Mouse (Mus musculus): ENCODE measurements at regions not wholly inside any gene's neighbourhood (a gene's known extent, or its start where the extent isn't known, plus 50 kb on each side); places are given as distances from the start of the nearest gene placed in this dataset.

DNA sequence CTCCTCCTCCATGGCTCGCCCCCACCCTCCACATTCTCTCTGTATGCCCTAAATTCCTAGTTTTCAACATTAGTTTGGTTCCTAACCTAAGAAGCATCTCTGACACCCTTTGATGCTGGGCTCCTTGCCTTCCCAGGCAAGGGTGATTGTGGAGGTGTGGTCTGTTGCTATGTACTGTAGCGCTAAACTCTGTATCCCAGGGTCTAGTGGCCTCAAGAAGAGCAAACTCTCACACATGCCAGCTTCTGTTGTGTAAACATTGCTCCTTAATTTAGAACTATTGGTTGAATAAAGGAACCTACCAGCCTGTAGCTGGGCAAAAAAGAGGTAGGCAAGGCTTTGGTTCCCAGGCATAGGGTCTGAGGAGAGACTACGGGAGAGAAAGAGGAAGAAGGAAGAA lies 140.6 kb downstream of the Kcnk1 start:
- Histone ChIP-seq H3K9me3 (replicated peaks) (0 out of 2 replicates have a peak, but pooled peaks cover 6% of the 10 kb centered on the region), H3K4me1 (0 out of 2 replicates have a peak, but pooled peaks cover 5% of the 10 kb centered on the region), H3K27me3 (replicated peaks) (peaks cover 31% of the 10 kb centered on the region), H3K27ac (no peak overlapping the region), H3K4me2 (no peak overlapping the region), H3K36me3 (no peaks in the 10 kb centered on the region), H3K9ac (no peak overlapping the region), H3K4me3 (no peak overlapping the region)
- WGBS (ENCODE audit: insufficient replicate concordance) = 49% methylated on average over 3 of the region's 3 CpGs
- ATAC-seq = no peak

DNA sequence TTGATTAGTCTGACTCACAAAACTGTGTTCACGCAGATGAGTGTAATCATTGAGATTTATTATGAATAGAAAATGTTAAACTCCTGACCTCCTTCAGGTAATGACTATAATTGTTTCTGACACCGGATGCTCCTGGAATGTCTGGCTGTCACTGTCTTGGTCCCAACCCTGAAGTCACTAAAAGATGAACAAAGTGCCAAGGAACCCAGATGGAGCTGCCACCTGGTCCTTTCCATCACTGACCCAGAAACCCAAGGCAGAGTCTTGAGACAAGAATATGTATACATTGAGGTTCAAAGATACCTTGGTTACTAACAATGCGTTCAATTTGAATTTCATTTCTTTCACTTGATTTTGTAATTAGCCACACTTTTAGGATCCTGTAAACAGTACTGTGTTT lies 142.0 kb downstream of the Kcnk1 start:
- 76% methylated on average over 3 of the region's 3 CpGs for WGBS (ENCODE audit: insufficient replicate concordance)

DNA sequence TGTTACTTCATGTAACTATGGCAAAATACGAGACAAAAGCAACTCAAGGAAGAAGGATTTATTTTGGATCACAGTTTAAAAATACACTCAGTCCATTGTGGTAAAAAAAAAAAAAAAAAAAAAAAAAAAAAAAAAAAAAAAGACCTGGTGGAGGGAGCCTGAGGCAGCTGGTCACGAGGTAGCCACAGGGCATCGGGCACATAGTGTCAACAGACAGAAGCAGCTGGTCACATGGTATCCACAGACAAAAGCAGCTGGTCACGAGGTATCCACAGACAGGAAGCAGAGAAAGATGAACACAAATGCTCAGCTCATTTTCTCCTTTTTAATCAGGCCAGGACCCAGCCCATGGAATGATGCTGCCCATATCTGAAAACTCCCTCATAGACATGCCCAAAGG lies 142.5 kb downstream of the Kcnk1 start:
- no peak overlapping the region for H3K4me2 ChIP-seq
- no peak for ATAC-seq
- H3K9me3 ChIP-seq (replicated peaks) = 0 out of 2 replicates have a peak, but pooled peaks cover 6% of the 10 kb centered on the region
- H3K27me3 ChIP-seq (replicated peaks) = peaks cover 49% of the 10 kb centered on the region
- no peak overlapping the region for H3K9ac ChIP-seq
- no peak overlapping the region for H3K4me3 ChIP-seq
- 0 out of 2 replicates have a peak, but pooled peaks cover 5% of the 10 kb centered on the region for H3K4me1 ChIP-seq
- WGBS (ENCODE audit: insufficient replicate concordance) = 53% methylated on average over 4 of the region's 4 CpGs
- H3K27ac ChIP-seq = no peak overlapping the region
- no peaks in the 10 kb centered on the region for H3K36me3 ChIP-seq

More for the DNA sequence above, 142.0 kb downstream of the Kcnk1 start:
- Histone ChIP-seq H3K4me3 (no peak overlapping the region), H3K27me3 (replicated peaks) (peaks cover 44% of the 10 kb centered on the region), H3K9me3 (replicated peaks) (0 out of 2 replicates have a peak, but pooled peaks cover 6% of the 10 kb centered on the region), H3K36me3 (no peaks in the 10 kb centered on the region), H3K4me2 (no peak overlapping the region), H3K4me1 (0 out of 2 replicates have a peak, but pooled peaks cover 5% of the 10 kb centered on the region), H3K27ac (no peak overlapping the region), H3K9ac (no peak overlapping the region)
- ATAC-seq = no peak

DNA sequence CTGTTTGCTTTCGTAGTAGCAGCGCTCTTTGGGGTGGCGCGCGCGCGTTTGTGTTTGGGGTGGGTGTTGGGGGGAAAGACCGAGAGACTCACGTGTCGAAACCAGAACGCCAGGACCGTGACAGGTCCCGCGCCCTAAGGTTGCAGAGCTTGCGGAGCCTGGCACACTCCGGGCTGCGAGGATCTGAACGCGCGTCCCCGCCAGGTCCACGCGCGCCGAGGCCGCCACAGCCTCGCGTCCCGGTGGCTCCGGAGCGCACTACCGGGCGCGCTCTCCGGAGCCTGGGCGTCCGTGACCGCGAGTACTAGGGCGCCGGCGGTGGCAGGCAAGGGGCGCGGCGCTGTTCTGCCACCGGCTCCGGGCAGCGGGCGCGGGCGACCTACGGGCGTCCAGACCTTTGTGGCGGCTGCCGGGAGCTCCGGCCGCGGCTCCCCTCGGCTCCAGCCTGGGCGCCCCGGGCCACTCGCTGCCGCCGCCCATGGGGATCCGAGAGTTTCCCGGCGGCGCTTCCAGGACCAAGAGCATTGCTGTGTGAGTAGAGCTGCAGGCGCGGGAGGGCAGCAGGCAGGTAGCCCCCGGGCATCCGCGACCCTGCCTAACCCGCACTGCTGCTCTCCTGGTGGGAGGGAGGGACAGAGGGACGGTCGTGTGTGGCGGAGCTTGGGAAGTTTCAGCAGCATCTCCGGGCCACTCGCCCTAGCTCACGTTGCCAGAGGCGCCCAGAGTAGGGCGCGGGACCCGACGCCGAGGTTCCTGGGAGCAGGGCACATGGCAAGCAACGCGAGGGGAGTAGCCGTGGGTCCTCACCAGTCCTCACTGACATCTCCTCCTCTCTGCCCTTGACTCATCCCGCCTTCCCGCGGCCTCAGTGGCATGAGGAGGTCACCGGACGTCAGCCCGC lies 143.9 kb downstream of the Kcnk1 start:
- Histone ChIP-seq H3K27me3 (replicated peaks) (peaks cover 53% of the 10 kb centered on the region), H3K4me2 (peak overlapping the region; percentile 65), H3K36me3 (no peaks in the 10 kb centered on the region), H3K27ac (no peak overlapping the region), H3K4me3 (peak overlapping the region; percentile 41), H3K4me1 (0 out of 2 replicates have a peak, but pooled peaks cover 5% of the 10 kb centered on the region), H3K9ac (no peak overlapping the region), H3K9me3 (replicated peaks) (no peaks in the 10 kb centered on the region)
- ATAC-seq = no peak
- WGBS (ENCODE audit: insufficient replicate concordance) = 3% methylated on average over 94 of the region's 95 CpGs

DNA sequence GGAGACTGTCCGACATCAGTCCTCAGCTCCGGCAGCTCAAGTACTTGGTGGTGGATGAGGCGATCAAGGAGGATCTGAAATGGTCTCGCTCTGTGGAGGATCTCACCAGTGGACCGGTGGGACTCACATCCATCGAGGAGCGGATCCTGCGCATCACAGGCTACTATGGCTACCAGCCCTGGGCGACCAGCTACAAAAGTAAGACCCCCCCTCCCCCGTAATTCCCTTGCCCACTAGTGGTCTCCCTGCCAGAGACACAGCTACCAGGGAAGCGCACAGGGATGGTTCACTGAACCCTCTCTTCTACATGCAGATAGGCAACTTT lies 144.5 kb downstream of the Kcnk1 start:
- Histone ChIP-seq H3K4me1 (0 out of 2 replicates have a peak, but pooled peaks cover 5% of the 10 kb centered on the region), H3K36me3 (no peaks in the 10 kb centered on the region), H3K9me3 (replicated peaks) (no peaks in the 10 kb centered on the region), H3K4me3 (no peak overlapping the region), H3K27ac (no peak overlapping the region), H3K27me3 (replicated peaks) (peaks cover 53% of the 10 kb centered on the region), H3K4me2 (peak overlapping the region; percentile 65), H3K9ac (no peak overlapping the region)
- WGBS (ENCODE audit: insufficient replicate concordance) = 20% methylated on average over 11 of the region's 11 CpGs
- ATAC-seq = no peak

DNA sequence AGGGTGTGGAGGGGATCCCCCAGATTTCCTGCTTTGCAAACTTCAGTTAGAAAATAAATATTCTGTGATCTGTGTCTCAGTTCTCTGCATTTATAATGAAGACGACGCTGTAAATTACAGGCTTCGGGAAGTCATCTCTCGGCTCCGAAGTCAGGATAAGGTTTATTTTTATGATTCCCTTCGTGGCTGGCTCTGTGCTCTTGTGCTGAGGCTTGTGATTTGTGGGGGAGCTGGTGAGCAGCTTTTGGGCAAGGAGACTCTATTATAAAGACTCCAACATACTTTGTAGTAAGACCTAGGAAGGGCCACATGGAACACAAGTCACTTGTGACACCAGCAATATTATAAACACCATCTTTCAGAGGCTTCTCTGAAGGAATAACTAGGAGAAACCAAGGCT lies 146.0 kb downstream of the Kcnk1 start:
- Histone ChIP-seq H3K27ac (no peak overlapping the region), H3K27me3 (replicated peaks) (peaks cover 53% of the 10 kb centered on the region), H3K4me3 (no peak overlapping the region), H3K4me1 (0 out of 2 replicates have a peak, but pooled peaks cover 5% of the 10 kb centered on the region), H3K36me3 (no peaks in the 10 kb centered on the region), H3K9ac (no peak overlapping the region), H3K4me2 (no peak overlapping the region), H3K9me3 (replicated peaks) (no peaks in the 10 kb centered on the region)
- no peak for ATAC-seq
- WGBS (ENCODE audit: insufficient replicate concordance) = 74% methylated on average over 6 of the region's 6 CpGs

DNA sequence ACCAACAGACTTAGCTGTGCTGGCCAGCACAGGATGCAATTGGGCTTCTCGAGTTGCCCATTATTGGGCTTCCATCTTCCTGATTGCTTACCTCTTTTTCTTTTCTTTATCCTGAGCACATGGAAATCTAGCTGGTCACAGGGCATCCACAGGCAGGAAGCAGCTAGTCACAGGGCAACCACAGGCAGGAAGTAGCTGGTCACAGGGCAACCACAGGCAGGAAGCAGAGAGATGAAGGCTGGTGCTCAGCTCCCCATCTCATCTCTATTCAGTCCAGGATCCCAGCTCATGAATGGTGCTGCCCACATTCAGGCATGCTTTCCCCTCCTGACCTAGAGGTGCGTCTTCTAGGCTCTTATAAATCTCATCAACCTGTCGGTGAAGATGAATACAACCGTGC lies 146.8 kb upstream of the Slc35f3 start:
- ATAC-seq = no peak
- no peaks in the 10 kb centered on the region for H3K36me3 ChIP-seq
- H3K27me3 ChIP-seq (replicated peaks) = peaks cover 7% of the 10 kb centered on the region; the same call in 1 of the 2 replicates
- WGBS (ENCODE audit: insufficient replicate concordance) = 22% methylated on average over 4 of the region's 4 CpGs
- H3K4me2 ChIP-seq = no peak overlapping the region
- 0 out of 2 replicates have a peak, but pooled peaks cover 3% of the 10 kb centered on the region for H3K4me1 ChIP-seq
- H3K9me3 ChIP-seq (replicated peaks) = no peaks in the 10 kb centered on the region
- H3K4me3 ChIP-seq = no peak overlapping the region
- H3K27ac ChIP-seq = no peak overlapping the region
- no peak overlapping the region for H3K9ac ChIP-seq

DNA sequence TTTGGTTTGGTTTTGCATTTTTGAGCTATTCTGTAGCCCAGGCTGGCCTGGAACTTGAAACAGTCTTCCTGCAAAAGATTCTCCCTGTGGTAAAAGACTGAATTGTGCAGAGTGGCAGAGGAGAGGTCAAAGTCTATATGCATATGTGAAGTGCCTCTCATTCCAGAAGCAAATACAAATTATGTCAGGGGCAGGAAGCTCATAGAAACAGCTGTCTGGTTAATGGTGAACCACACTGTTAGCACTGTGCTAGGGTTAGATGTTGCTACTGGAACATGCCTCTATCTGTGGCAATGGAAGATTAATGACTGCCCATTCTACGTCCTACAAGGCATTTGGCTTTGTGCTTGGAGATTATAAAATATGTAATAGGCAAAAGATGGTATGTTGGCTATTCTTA lies 144.4 kb upstream of the Slc35f3 start:
- H3K4me3 ChIP-seq = no peak overlapping the region
- no peak overlapping the region for H3K27ac ChIP-seq
- no peak overlapping the region for H3K9ac ChIP-seq
- H3K27me3 ChIP-seq (replicated peaks) = peaks cover 7% of the 10 kb centered on the region; the same call in 1 of the 2 replicates
- no peaks in the 10 kb centered on the region for H3K36me3 ChIP-seq
- H3K4me2 ChIP-seq = no peak overlapping the region
- H3K9me3 ChIP-seq (replicated peaks) = no peaks in the 10 kb centered on the region
- 36% methylated on average over 1 of the region's 1 CpGs for WGBS (ENCODE audit: insufficient replicate concordance)
- 0 out of 2 replicates have a peak, but pooled peaks cover 3% of the 10 kb centered on the region for H3K4me1 ChIP-seq
- ATAC-seq = no peak

DNA sequence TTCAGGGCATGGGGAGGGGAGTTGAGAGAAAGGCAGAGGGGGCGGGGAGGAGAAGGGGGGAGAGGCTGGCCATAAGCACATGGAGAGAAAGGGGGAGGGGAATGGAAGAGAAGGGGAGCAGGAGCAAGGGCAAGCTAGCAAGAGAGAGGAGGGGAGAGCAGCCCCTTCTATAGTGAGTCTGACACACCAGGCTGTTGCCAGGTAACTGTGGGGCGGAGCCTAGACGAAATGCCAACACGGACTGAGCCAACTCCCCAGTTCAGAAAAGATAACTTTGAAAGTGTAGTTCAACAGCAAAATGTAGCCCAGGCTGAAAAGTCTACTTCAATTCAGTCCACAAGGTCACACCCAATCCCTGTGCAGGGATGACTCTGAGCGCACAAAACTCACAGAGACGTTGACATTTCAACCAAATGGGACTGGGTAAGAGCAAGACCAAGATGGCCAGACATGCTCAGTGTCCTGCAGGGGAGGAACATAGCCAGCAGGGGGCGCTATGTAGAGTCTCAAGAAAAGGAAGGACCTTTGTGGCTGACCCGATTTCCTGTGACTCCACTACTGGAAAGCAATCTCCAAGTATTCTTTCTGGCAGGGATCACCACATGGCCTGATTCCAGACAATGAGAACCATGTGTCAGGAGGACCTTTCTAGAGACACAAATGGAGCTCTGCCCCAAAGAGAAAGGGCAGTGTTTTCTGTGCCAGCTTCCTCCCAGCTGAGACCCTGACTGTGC lies 140.7 kb upstream of the Slc35f3 start:
- no peak overlapping the region for H3K4me3 ChIP-seq
- 60% methylated on average over 8 of the region's 8 CpGs for WGBS (ENCODE audit: insufficient replicate concordance)
- peaks cover 7% of the 10 kb centered on the region; the same call in 1 of the 2 replicates for H3K27me3 ChIP-seq (replicated peaks)
- H3K27ac ChIP-seq = no peak overlapping the region
- no peak for ATAC-seq
- no peaks in the 10 kb centered on the region for H3K9me3 ChIP-seq (replicated peaks)
- H3K4me2 ChIP-seq = no peak overlapping the region
- H3K4me1 ChIP-seq = peaks cover 17% of the 10 kb centered on the region
- H3K36me3 ChIP-seq = no peaks in the 10 kb centered on the region
- no peak overlapping the region for H3K9ac ChIP-seq

DNA sequence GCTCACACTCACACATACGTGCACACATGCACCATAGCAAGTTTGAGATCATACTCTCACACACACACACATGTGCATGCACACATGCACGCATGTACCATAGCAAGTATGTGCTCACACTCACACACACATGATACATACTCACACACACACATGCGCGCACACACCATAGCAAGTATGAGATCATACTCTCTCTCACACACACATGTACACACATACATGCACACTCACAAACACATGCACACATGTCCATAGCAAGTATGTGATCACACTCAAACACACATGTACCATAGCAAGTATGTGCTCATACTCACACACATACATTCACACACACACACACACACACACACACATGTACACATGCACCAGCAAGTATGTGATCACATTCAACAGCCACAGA lies 138.9 kb upstream of the Slc35f3 start:
- Histone ChIP-seq H3K27ac (no peak overlapping the region), H3K9me3 (replicated peaks) (no peaks in the 10 kb centered on the region), H3K4me3 (no peak overlapping the region), H3K4me1 (peaks cover 14% of the 10 kb centered on the region), H3K9ac (no peak overlapping the region), H3K36me3 (no peaks in the 10 kb centered on the region), H3K27me3 (replicated peaks) (peaks cover 7% of the 10 kb centered on the region; the same call in 1 of the 2 replicates), H3K4me2 (no peak overlapping the region)
- WGBS (ENCODE audit: insufficient replicate concordance) = 86% methylated on average over 4 of the region's 4 CpGs
- no peak for ATAC-seq

DNA sequence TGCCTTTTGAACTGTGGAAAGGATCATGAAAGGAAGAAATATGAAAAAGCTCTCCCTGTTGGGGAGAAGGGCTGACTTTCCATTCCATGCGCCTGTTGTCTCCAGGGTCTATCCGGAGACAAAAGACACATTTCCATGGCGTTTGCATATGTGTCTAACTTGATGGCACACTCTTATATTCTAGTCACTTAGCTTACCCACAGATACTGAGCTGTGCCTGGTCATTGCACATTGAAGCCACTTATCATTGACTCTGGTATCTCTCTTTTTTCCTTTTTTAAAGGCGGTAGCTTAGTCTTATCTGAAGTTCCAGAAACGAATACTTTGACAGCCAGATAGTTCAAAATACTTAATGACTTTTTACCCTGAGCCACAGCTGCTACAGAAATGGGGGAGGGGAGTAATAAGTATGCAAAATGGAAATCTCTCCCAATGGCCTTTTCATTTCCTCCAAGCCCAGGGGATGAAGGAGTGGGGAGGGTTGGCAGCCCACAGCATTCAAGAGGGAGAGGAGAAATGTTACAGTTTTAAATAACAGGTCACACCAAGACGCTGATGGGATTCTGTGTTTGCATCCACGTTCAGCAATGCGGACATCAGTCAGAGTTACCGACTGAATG lies 137.9 kb upstream of the Slc35f3 start:
- Histone ChIP-seq H3K36me3 (no peaks in the 10 kb centered on the region), H3K9ac (no peak overlapping the region), H3K27ac (peak overlapping the region; percentile 27; the same call in 1 of the 2 replicates), H3K9me3 (replicated peaks) (no peaks in the 10 kb centered on the region), H3K4me3 (no peak overlapping the region), H3K4me2 (peak overlapping the region; percentile 6; the same call in 1 of the 2 replicates), H3K4me1 (peaks cover 14% of the 10 kb centered on the region), H3K27me3 (replicated peaks) (0 out of 2 replicates have a peak, but pooled peaks cover under 1% of the 10 kb centered on the region)
- ATAC-seq = peak; percentile 75
- WGBS (ENCODE audit: insufficient replicate concordance) = 43% methylated on average over 9 of the region's 9 CpGs
